Mouse (Mus musculus) telencephalon, adult 2 months (tissue): ENCODE data around the gene Serpina3c.

Source experiments
- DNase-seq: peaks from one replicate; pipeline ENCODE4 v3.0.0-alpha.2; 2011; ENCODE audit warnings: low read depth, low spot score

Serpina3c gene

DNA sequence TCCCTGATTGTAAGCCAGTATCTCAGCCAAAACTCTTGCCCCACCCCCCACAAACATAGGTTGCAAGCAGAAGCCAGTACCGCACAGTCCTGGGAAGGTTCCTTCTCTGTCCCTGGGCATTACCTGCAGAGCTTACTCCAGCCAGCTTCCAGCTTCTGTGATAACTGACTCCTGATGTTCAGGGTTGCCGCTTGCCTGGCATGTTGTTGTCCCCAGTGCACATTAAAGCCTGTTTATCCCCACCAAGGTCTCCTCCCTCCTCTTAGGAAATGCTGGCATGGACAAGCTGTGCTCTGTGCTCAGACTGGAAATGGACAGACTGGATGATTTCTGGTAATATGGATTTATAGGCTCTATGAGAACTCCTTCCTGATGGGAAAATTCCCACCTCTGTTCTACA is at the start of gene Serpina3c:
Gene Serpina3c, minus strand, starts transcription at position 215 of the 400 bp plus-strand sequence.
- DNase-seq: no peak

DNA sequence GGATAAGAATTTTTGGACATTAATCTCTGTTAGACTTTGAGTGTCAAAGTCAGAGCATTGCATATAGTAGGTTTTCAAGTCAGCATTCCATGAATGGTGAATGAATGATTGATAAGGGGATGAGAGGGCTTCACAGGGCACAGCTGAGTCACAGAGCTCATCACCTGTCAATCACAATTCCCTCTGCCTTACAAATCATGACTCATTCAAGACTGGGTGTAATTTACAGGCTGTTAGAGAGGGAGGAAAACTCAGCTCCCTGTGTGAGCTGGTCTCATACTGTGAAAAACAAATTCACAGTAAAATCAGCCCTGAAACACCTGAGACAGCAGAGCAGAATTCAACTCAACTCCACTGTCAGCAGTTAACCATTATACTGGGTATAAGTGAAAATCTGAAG is 37.2 kb upstream of the Serpina3c start:
- DNase-seq: no peak

DNA sequence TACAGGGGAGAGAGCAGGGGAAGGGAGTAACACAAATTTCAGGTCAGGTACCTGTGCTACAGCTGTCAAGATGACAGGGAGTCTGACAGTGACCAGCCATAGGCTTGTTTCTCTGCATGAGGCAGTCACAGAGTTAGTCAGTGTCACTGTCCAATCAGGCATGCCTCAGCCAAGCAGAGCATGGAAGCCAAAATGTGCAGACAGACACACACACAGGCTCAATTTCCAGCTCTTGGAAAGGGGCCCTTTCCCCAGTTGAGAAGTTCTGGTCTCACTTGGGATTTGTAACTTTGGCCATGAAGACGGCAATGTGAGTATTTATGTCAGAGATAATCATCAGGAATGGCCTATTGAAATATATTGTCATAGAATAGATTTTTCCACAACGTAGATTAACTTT is 35.6 kb upstream of the Serpina3c start:
- DNase-seq: no peak

DNA sequence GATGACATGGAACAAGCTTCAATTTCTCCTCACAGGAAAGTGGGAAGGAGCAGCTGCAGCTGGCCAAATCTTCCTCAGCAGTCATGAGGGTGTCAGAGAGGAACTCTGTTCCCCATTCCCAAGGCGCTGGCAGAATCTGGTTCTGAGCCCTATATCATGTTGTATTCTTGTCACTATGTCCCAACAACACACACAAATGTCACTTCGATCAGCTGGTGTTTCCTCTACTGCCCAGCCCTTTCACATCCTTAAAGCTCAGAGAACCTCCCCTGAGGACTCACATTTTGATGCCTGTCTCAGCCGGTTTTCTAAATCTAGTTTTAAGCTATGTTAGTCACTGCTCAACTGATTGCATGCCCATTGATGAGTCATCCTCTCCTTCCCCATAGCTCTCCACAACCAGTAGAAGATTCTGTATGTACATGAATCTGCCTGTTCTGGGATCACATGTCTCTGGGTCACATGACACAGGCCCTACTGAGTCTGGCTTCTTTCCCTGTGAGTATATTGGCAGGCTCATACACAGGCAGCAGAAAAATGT is 32.4 kb upstream of the Serpina3c start:
- DNase-seq: peak; percentile 39

DNA sequence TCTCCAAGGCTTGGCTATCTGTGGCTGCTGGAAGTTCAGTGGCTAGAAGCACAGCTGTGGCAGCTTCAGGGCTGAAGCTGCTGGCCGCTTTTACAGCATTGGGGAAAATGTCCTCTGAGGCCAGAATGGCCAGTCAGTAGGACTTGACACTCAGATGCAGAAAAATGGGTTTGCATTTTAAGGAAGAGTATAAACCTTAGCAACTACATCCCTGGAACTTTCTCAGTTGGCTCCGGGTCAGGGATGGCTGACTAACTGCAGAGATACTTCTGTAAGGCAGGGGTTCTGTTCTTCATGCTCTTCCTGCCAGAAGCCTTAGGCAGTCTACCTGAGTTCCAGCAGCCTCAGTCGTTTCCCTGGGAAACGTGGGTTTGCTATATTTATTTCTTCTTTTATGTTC is 31.4 kb upstream of the Serpina3c start:
- DNase-seq: no peak

DNA sequence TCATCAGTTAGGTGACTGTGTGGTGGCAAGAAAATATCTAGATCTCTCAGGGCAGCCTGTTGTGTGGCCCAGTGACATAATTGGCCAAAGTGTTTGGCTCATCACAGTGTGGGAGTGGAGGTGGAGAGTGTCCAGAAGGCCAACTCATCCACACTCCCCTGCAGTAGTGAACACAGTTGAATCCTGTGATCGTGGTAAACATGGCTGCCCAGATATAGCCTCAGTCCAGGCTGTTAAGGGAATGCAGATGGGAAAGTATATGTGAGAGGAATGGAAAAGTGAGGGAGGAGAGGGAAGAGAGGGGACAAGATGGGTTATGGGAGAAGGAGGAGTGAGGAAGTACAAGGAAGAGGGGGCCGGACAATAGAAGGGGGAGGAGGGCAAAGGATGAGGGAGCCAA is 25.3 kb upstream of the Serpina3c start:
- no peak for DNase-seq

DNA sequence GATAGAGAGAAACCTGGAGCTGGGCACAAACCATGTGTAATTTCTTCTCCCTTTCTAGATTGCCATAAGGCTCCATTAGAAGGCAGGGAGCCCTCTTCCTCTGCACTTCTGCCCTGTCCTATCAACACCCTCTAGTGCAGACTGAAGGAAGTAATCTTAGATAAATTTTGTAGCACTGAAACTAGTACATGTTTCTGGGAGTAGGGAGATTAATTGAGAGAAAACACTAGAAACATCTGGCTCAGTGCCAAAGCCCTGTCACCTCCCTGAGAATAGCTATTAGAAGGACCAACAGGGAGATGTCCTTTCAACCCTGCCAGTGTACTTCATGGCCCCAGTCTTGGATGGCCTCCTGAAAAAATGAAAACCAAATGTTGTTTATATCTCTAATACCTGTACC is 24.9 kb upstream of the Serpina3c start:
- DNase-seq: no peak

DNA sequence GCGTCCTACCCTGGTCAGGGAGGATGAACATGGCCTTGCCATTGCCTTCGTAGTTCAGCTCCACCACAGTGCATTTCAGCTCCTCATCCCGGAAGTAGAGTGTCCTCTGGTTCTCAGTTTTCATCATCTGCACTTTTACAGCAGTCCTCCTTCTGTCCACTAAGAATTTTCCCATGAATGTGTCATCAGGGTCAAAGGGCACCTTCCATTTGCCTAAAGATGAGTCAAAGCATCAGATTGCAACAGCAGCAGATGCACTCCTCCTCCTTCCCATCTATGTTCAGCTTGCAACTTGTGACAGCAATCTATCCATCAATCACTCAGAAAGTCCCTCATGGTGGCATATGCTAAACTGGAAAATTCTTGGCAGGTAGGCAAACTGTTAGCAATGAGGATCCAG is 22.0 kb upstream of the Serpina3c start:
- no peak for DNase-seq

DNA sequence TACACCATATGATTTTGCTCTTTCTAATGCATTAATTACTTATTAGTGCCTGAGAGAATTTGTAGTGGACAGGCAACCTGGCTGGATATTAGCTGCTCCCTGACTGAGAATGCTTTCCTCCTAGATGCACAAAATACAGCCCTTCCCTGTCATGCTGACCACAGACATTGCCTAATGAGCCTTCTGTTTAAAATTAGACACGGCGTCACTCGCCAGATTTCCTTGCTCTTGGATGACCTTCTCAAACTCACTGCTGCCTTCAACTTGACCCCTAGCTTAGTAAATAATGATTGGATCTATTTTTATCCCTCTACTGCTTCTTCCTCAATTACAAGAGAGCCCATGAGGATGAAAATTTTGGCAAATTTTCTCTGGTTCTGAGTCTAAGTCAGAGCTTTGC is 21.1 kb upstream of the Serpina3c start:
- no peak for DNase-seq

DNA sequence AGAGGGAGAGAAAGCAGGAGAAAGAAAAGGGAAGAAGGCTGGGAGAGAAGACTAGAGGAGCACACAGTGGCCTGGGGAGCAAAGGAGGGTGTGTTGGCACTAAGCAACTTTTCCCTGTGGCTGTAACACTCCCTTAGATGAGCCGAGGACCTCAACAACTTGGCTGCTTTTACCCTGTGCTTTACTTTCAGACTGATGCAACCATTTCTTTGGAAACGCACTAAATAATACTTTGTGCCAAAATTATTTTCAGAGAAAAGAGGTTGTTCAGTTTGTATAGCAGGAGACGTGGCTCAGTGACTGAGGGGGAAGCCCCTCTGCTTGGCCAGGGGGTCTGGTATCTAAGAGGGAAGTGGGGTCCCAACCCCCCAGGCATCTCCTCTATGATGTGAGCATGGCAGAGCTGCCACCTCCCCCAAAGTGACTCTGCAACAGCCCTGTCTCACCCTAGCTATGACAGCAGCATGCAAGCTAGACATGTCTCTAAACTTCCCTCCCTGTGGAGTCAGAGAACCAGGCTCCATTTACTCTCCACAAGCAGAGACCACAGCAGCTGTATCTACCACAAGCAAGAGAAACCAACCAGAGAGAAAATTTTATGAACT is 527 bp downstream of the Serpina3c start:
- DNase-seq: no peak

DNA sequence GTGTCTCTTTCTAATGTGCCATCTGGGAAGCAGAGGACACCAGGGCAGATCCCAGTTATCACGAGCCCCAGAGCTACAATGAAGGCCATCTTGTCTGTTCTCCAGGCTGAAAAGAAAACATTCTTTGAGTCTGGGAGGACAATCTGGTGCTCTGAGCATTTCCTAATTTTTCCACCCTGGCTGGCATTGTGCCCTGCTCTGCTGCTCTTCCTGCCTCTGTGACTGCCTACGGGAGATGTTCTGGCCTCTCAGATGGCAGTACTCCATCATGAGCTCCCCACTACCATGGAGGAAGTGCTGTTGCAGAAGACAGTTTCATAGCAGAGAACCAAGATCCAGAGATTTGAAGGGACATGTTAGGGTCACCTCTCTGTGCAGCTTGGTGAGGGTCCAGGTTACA is 1.7 kb downstream of the Serpina3c start:
- no peak for DNase-seq

DNA sequence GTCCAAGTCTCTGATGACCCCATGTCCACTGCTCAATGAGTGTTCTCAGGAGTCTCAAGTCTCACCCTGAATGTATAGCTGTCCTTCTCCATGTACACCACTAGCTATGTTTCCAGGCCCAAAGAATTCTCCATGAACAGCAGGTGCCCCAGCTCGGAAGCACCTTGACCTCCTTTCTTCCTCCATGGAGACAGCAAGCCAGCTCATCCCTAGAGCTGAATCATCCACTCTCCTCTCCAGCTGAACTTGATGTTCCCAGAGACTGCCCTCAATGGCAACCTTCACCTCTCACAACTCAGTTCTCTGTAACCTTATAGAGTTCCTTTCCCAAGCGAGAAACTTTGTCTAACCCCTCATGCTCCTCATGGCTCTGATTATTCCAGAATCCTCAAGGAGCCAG is 8.1 kb downstream of the Serpina3c start:
- DNase-seq: no peak

DNA sequence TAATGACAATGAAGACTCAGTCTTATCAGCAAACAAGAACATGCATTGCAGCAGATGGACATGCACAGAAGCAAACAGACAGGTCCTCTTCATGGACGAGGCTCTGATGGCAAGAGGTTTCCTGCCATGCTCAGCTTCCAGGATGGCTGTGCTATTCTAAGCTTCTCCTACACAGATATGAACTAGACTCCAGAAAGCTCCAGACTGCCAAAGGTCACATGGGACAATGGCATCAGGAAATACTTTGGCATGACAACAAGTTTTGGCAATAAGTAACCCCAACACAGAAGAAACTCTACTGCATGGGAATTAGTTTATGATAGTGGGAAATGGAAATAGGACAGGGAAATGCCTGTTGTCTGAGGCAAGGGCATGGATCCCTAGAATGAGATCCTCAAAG is 10.4 kb downstream of the Serpina3c start:
- no peak for DNase-seq

DNA sequence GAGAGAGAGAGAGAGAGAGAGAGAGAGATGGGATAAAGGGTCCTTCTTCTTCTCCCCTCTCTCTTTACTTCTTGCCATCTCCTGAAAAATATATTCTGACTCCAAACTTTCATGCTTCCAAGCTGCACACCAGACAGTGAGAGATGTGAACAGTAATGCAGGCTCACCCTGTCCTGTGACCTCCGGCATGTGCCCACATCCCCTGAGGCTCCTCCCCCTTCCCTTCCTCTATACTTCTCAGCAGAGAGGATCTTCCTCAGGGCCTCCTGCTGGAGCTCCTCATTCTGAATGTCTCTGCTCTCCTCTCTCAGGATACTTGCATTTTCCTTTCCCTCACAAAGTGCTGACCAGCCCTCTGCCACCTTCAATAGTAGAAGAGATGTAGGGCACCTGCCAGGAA is 11.2 kb downstream of the Serpina3c start:
- no peak for DNase-seq

DNA sequence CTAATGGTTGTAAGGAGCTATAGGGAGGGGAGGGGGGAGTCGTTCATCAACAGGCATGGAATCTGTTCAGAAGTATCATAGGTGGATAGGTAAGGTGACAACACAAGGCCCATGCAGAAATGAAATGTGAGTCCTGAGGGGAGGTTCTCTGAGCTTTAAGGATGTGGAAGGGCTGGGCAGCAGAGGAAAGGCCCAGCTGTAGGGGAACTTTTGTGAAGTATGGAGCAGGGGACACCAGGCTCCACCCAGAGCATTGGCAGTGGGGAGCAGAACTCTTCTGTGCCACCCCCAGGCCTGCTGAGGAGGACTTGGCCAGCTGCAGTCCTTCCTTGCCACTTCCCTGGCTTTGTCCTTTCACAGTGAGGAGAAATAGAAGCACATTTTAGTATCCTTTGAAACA is 12.2 kb downstream of the Serpina3c start:
- no peak for DNase-seq

DNA sequence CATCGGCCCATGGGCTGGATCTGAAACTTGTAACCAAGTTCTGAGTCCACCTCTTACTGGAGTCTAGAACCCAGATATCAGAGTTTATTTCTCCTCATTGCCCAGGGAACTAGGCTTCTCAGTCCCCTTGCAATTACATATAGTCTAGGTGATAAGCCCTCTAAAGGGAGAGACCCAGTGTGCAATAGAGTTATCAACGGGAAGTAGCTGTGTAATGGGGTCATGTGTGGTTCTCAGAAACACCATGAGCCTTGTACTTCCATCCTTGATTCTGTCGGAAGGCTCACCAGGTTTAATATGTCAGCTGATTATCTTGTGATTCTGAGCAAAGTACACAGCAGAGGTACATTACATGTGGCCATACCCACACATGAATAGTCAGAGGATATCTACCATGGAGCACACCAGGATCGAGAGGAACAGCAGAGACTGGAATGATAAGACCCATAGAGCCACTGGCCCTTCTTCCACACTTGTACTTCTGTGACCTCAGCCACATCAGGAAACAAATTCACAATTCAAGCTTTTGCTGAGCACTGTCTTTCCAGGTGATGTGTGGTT is 13.0 kb downstream of the Serpina3c start:
- no peak for DNase-seq

DNA sequence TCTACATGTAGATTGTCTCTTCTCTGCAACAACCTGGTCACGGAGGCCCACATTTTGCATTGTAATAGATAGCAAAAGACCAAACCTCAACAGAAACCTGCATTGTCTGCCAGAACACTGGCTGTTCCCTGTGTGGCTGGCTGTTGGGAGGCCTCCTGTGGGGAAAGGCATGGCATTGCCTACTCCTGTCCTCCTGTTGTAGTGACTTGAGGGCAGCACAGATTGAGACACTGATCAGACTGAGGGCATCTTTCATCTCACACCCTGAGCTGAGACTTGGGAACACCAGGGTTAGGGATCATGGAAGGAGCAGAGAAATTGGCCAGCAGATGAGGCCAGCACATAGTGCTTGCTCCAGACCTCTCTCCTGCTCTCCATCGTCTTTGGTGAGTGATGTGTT is 15.5 kb downstream of the Serpina3c start:
- DNase-seq: no peak

DNA sequence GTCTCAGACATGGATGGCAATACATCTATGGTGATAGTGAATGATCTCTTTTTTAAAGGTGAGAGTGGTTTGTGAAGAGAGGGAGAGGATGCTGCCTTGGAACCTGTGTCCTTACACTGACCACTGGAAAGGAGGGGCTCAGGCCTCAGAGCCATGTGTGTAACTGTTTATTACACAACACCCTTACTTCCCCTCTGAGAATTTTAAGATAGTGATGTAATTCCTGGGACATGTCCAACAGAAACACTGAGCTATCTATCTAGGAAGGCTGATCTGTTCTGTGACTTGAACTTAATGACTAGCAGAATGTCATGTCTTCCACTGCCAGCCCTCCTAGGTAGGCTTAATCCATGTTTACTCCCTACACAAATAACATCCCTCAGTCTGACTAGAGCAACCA is 22.6 kb downstream of the Serpina3c start:
- DNase-seq: no peak

DNA sequence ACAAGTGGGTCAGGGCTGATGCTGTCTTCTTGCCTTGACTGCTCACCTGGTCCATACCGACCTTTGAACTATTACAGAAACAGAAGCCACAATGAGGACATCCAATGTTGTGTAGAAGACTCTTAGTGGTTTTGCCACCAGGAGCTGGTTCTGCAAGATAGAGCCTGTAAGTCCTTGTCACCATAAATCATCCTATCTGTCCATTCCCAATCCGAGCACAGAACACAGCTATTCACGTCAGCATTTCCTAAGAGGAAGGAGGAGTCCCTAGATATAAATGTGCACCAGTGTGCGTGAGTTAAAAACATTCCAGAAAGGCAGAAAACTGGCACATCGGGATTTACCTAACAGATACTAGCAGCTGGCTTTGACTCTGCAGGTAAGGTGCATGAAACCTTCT is 26.0 kb downstream of the Serpina3c start, which contains the start of gene Serpina3b:
Gene Serpina3b, plus strand, starts transcription at position 301 of the 400 bp plus-strand sequence.
- DNase-seq: no peak

DNA sequence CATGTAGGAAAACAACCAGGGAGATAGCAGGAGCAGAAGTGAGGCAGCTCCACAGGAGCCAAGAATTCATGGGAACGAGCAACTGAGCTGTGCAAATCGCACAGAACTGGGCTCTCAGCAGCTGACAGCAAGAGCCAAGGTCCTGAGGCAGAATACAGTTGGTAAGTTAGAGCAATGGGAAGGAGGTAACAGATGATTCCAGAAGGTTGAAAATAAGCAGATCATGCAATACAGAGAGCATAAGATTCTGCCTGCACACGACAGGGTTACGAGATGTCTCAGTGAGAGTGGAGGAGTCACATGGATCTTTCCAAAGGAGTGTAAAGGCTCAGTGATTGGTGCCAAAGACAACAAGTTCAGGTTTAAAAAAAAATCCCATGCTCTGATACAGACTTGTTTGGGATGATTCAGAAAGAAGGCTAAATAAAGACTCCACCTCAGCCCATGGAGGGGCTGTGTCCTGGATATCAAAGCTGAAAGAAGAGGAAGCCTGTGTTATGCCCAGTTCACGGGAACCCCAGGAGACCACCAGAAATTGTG is 28.6 kb downstream of the Serpina3c start:
- no peak for DNase-seq

DNA sequence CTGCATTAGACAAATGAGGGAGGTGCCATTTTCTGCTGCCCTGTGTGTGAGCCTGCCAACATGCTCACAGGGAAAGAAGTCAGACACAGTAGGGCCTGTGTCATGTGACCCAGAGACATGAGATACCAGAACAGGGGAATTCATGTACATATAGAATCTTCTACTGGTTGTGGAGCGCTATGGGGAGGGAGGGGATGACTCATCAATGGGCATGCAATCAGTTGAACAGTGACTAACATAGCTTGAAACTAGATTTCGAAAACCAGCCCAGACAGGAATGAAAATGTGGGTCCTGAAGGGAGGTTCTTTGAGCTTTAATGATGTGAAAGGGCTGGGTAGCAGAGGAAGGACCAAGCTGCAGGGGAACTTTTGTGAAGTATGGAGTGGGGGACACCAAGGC is 29.7 kb downstream of the Serpina3c start:
- DNase-seq: no peak

DNA sequence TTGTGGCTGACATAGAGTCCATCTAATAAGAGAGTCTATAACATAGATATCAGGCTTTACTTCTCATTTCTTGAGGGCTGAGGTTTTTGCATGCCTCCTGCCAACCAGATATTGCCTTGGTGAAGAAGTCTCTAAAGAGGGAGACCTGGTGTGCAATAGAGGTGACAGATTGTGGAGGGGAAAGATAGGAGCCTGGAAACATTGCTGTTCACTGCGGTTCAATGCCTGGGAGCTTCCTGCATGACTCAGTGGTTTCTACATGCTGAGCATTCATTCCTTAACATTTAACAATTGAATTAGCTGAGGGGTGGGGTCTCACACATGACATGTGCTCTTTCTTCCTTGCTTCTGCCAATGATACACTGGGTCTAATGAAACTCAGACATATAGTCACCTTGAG is 30.6 kb downstream of the Serpina3c start:
- no peak for DNase-seq

DNA sequence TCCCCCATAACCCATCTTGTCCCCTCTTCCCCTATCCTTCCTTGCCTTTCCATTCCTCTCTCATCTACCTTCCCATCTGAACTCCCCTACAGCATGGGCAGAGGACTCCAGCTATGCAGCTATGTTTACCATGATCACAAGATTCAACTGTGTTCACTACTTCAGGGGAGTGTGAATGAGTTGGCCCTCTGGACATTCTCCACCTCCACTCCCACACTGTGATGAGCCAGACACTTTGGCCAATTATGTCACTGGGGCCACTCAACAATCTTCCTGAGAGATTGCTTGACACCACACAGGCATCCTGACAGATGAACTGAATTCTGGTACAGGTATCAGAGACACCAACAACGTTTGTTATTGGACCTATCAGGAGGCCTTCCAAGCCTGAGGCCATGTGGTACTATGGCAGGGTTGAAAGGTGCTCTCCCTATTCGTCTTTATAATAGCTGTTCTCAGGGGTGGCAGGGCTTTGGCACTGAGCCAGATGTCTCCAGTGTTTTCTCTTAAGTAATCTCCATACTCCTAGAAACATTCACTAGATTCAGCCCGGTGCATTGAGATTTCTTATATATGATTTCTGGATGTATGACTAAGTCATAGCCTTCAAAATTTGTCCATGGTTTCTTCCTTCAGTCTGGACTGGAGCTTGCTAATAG is 38.6 kb downstream of the Serpina3c start:
- DNase-seq: no peak
